ENCODE assay signal across 8 mouse cellular contexts in the genomic region with DNA sequence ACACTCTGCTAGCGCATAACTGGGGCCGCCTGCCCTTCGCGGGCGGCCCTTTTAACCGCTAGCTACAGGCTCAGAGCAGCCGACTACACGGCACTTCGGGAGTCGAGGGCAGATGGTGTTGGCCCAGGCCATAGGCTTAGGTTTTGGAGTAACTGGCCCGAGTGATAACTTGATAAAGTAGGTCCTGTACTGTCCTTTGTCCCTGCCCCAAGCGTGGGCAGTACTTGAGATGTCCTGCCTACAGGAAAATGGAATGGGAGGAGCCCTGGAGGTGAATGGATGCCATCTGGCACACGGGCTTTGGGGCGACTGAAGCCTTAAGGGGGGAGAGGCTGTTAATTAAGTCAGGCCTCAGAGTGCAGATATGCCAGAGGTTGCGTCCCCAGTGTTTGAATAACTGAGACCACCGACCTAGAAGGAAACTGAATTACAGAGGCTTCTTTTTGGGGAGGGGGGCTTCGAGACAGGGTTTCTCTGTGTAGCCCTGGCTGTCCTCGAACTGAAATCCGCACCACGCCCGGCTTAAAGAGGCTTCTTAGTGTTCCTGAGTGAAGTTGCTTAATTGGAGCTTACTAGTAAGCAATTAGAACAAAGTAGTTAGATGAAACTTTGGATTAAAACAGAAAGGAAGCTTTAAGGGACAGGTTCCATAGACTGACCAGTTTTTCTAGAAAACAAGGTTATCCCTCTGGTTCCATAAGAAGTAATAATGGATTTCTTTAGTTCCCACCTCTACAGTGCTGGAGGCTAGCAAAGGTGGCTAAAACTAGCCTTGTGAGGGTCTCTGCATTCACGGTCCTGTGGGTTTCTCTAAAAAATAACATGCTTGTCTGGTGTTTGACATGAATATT. TPM values are rescaled to one million over a fixed set of nuclear protein-coding genes. Genes with fewer than 3 reads are reported as not detected.
A peak's percentile ranks its signal among the peaks of the same experiment; 100 is the strongest.
DNase-seq lines count a peak whose midpoint lies in the region; ATAC-seq lines count a peak whose summit lies in the region.

No protein-coding gene starts in this region.

- H3K9me3 ChIP-seq in lung, embryonic 16.5 days (ENCODE audit: control insufficient read depth, low read length): no peaks in the 10 kb centered on the region

- no peaks in the 10 kb centered on the region for H3K36me3 ChIP-seq in lung, embryonic 16.5 days (ENCODE audit: control insufficient read depth, insufficient read depth, low read length)

- peak overlapping the region; percentile 100 for H3K9ac ChIP-seq in lung, embryonic 16.5 days (ENCODE audit: low read length)

- H3K4me1 ChIP-seq in lung, embryonic 16.5 days (replicated peaks; ENCODE audit: control insufficient read depth, insufficient read depth, low read length): peaks cover 3% of the 10 kb centered on the region; the same call in 1 of the 2 replicates

- peak; percentile 58 for DNase-seq in T-cell, adult 2 months (ENCODE audit: low spot score)
- peak; percentile 74 for DNase-seq in cerebellum, adult 9-10 months
- DNase-seq in forelimb bud, embryonic 11.5 days (ENCODE audit: low read depth, low spot score): peak; percentile 74
- peak; percentile 81 for DNase-seq in heart, postnatal 4 days
- peak; percentile 75 for DNase-seq in layer of hippocampus, adult 9-11 months
- DNase-seq in ovary, postnatal 14 days (ENCODE audit: low spot score): peak; percentile 57
- DNase-seq in urinary bladder, postnatal 14 days (ENCODE audit: low spot score): peak; percentile 70

- H3K4me3 ChIP-seq in lung, embryonic 16.5 days (ENCODE audit: low read length): peak overlapping the region; percentile 97

- peak; percentile 83 for ATAC-seq in lung, embryonic 16.5 days (ENCODE audit: low read depth)

- no peaks in the 10 kb centered on the region for H3K27me3 ChIP-seq in lung, embryonic 16.5 days (ENCODE audit: control insufficient read depth, insufficient read depth, low read depth, low read length)

- 2% methylated on average over 22 of the region's 22 CpGs for WGBS in lung, embryonic 16.5 days

- peak overlapping the region; percentile 99 for H3K27ac ChIP-seq in lung, embryonic 16.5 days (ENCODE audit: low read length)

- H3K4me2 ChIP-seq in lung, embryonic 16.5 days (ENCODE audit: low read depth, low read length): peak overlapping the region; percentile 62

RNA-seq across cellular contexts. Expression of gene Ern1, which starts 13.9 kb away (rescaled TPM):
- total RNA-seq in heart, postnatal 4 days (2021): 1 to 10 TPM; 8.7 to 9.8 TPM
- 5.5 and 5.8 TPM in 2 replicates for polyA plus RNA-seq in lung, embryonic 16.5 days (2015; fragmentation: Nextera tagmentation; extraction: Ambion mirVana)

Comparison
In these comparisons a context has a peak if more than half of its experiments do, and no peak if none do; other contexts are left out.
1. Peak in every context shown above with its lines: DNase-seq, ATAC-seq, H3K4me3 ChIP-seq and H3K27ac ChIP-seq.